Mouse (Mus musculus): ENCODE data around the gene Klhl41.

DNA sequence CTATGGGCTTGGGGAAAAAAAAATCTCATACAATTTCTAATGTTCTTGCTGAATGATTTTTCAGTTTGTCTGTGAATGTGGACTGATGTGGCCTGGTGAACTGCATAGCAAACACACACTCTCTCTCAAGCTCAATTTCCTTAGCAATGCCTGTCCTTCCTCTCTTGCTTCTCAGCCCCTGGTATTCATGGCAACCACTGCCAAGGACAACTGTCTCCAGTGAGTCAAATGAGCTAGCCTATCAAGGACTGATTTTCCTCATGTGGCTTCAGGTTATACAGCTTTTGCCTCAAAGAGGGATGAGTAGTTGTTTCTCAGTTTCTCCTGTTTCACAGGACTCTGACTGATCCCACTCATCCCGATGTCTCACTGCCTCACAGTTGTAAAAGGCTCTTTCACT is 49.2 kb downstream of the Klhl41 start:
- TF ChIP-seq CTCF (IDR thresholded peaks at IDR 0.05; ENCODE audit: insufficient read depth, low read length) (no peak), POLR2A (IDR thresholded peaks at IDR 0.05; ENCODE audit: borderline replicate concordance, extremely low read depth, low read depth, low read length) (no peak)
